Mouse (Mus musculus) stomach, embryonic 15.5 days (tissue): ENCODE measurements around the gene Mib2. TPM values are rescaled to one million over a fixed set of nuclear protein-coding genes. Genes with fewer than 3 reads are reported as not detected.
A peak's percentile ranks its signal among the peaks of the same experiment; 100 is the strongest.
"Not testable (repeated sequence)": the region's sequence is repeated elsewhere in the genome, so short reads cannot be mapped to it uniquely, and the experiment has no call there.

Experiments used
- ATAC-seq: fragments of 200-750 bp; cut with Nextera tagmentation; 2 replicates; pipeline ENCODE4 v1.8.0; 2017; ENCODE audit warnings: low read depth, moderate number of reproducible peaks, moderate TSS enrichment; ENCODE audit not compliant: insufficient read depth, low FRiP score
- H3K27ac ChIP-seq: fragments of 300-500 bp; sonication (generic); 2 replicates; pipeline ENCODE4 v1.5.1; 2015; ENCODE audit warnings: mild to moderate bottlenecking, inconsistent platforms
- H3K27me3 ChIP-seq: fragments of 300-500 bp; sonication (generic); replicated peaks from 2 replicates; pipeline ENCODE4 v1.6.1; 2015; ENCODE audit warnings: inconsistent platforms
- H3K36me3 ChIP-seq: fragments of 300-500 bp; sonication (generic); 2 replicates; pipeline ENCODE4 v1.6.1; 2015; ENCODE audit warnings: inconsistent platforms
- H3K4me1 ChIP-seq: fragments of 300-500 bp; sonication (generic); 2 replicates; pipeline ENCODE4 v1.6.1; 2015; ENCODE audit warnings: inconsistent platforms
- H3K4me2 ChIP-seq: fragments of 300-500 bp; sonication (generic); 2 replicates; pipeline ENCODE4 v1.6.1; 2015; ENCODE audit warnings: mild to moderate bottlenecking, inconsistent platforms
- H3K4me3 ChIP-seq: fragments of 300-500 bp; sonication (generic); replicated peaks from 2 replicates; pipeline ENCODE4 v1.5.1; 2015; ENCODE audit warnings: inconsistent platforms
- H3K9ac ChIP-seq: fragments of 300-500 bp; sonication (generic); 2 replicates; pipeline ENCODE4 v1.6.1; 2015; ENCODE audit warnings: inconsistent platforms
- H3K9me3 ChIP-seq: fragments of 300-500 bp; sonication (generic); 2 replicates; pipeline ENCODE4 v1.6.1; 2016; ENCODE audit warnings: inconsistent platforms
- WGBS: fragments of 180-500 bp; shearing (Covaris S2); methylation state at CpG from one replicate; pipeline ENCODE4 v1.1.7; 2015; 5-methylcytosine and 5-hydroxymethylcytosine counted together
- polyA plus RNA-seq: library from polyadenylated mRNA; unstranded; fragments of >200 nt; fragmentation: Nextera tagmentation; extraction: Ambion mirVana; gene quantifications from 2 replicates; pipeline ENCODE4 v1.2.1, GENCODE M21; 2015

Mib2 gene
- polyA plus RNA-seq, 1 experiment from 2014 or later, result 24.1 TPM

DNA sequence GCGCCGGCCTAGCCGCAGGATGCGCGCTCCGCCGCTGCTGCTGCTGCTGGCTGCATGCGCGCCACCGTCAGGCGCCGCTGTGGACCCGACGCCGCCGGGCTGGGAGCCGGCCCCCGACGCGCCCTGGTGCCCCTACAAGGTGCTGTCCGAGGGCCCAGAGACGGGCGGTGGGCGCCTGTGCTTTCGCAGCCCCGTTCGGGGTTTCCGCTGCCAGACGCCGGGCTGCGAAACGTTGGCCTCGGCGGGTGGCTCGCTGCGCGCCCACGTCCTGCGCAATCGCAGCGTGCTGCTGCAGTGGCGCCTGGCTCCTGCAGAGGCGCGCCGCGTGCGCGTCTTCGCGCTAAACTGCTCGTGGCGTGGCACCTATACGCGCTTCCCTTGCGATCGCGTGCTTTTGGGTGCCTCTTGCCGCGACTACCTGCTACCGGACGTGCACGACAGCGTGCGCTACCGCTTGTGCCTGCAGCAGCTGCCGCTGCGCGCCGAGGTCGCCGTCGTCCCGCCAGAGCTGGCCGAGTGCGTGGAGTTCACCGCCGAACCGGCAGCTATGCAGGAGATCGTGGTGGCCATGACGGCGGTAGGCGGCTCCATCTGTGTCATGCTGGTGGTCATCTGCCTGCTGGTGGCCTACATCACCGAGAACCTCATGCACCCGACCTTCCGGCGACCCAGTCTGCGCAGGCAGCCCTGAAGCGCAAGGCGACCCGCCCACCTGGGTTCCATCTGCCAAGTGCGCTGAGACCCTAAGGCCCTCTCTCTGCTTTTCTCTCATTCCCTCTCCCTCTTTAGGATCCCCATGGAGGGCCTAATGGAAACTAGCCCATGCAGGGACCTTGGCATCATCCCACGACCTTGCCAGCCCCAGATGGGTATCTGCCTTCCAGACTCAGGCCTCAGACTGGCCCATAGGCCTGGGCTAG is 25.7 kb upstream of the Mib2 start:
- Histone ChIP-seq H3K27me3 (0 out of 2 replicates have a peak, but pooled peaks cover 8% of the 10 kb centered on the region), H3K9ac (peak overlapping the region; percentile 71), H3K9me3 (no peaks in the 10 kb centered on the region), H3K27ac (peak overlapping the region; percentile 51; the same call in 1 of the 2 replicates), H3K4me1 (peaks cover 16% of the 10 kb centered on the region), H3K4me2 (peak overlapping the region; percentile 97), H3K36me3 (no peaks in the 10 kb centered on the region), H3K4me3 (peak overlapping the region; percentile 69)
- ATAC-seq, result peak; percentile 51; the same call in 1 of the 2 replicates
- 1% methylated on average over 77 of the region's 92 CpGs for WGBS

DNA sequence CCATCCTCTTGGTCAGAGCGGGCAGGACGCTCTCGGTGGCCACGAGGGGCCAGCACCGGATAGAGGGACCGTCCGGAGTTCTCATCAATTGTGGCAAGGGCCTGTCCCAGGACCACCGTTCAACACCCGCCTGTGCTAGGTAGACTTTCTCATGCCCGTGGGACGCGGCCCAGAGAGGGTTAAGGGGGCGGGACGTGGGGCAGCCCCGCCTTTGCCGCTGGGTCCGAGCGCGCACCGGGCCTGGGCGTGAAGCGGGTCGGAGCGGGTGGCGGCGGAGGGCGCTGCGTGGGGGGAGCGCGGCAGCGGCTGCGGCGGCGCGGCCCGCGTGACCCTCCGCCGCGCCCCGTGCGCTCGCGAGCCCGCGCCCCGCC is 25.1 kb upstream of the Mib2 start, which contains the start of gene Fndc10:
Gene Fndc10, plus strand, starts transcription at position 232 of the 371 bp plus-strand sequence.
- Histone ChIP-seq H3K4me2 (peak within 1 kb of the TSS; percentile 97), H3K4me3 (peak within 1 kb of the TSS; percentile 69), H3K9me3 (no peaks in the 10 kb centered on the region), H3K27ac (peak within 1 kb of the TSS; percentile 51; the same call in 1 of the 2 replicates), H3K27me3 (0 out of 2 replicates have a peak, but pooled peaks cover 8% of the 10 kb centered on the region), H3K4me1 (peaks cover 16% of the 10 kb centered on the region), H3K36me3 (no peaks in the 10 kb centered on the region), H3K9ac (peak within 1 kb of the TSS; percentile 71)
- WGBS, result 1% methylated on average over 21 of the region's 47 CpGs
- peak; percentile 67; the same call in 1 of the 2 replicates for ATAC-seq

DNA sequence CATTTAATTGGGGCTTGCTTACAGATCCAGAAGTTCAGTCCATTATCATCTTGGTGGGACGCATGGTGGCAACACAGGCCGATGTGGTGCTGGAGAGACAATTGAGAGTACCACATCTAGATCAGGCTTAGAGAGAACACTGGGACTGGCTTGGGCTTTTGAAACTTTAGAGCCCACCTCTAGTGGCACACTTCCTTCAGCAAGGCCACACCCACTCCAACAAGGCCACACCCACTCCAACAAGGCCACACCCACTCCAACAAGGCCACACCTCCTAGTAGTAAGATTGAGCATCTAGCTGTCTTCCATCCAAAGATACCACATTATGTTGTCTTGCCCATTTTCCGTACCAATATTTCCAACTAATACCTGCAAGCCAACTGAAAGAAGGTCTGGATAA is 23.4 kb upstream of the Mib2 start:
- Histone ChIP-seq H3K27me3 (0 out of 2 replicates have a peak, but pooled peaks cover 8% of the 10 kb centered on the region), H3K4me3 (no peak overlapping the region), H3K36me3 (no peaks in the 10 kb centered on the region), H3K9ac (no peak overlapping the region), H3K4me1 (peaks cover 16% of the 10 kb centered on the region), H3K9me3 (no peaks in the 10 kb centered on the region), H3K27ac (no peak overlapping the region), H3K4me2 (no peak overlapping the region)
- no peak for ATAC-seq
- WGBS, result 94% methylated on average over 3 of the region's 3 CpGs

DNA sequence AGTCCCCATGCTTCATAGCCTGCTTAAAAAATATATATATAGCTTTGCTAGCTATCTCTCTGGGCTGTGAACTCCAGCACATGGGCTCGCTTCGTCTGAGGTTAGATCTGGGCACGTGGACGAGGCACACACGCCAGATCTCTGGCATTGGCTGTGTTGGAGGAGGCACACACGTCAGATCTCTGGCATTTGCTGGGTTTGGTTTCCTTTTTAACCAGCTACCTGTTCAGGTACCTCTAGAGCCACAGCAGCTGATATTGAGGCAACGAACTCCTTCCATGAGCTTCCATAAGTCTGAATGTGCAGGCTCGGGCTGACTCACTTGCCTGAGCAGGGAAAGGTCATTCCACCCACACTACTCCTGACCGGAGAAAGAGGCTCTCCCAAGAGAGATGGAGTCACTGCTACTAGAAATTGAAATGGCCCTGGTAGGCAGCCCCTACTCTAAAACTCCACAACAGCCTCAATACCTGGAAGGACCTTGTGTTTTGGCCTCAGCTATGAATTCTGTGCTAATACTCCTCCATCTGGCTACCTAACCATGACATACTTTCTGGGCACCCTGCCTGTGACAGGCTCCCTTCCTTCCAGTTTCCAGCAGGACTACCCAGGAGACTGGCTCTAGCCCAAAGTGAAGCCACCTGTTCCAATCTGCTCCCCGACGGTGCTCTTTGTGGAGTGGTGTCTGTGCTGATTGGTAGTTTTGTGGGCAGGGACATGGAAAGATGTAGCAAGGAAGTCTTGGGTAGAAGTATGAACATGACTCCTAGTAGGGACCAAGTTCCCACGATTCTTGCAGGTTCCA is 21.8 kb upstream of the Mib2 start:
- Histone ChIP-seq H3K9me3 (no peaks in the 10 kb centered on the region), H3K27ac (no peak overlapping the region), H3K27me3 (0 out of 2 replicates have a peak, but pooled peaks cover 8% of the 10 kb centered on the region), H3K36me3 (no peaks in the 10 kb centered on the region), H3K4me3 (no peak overlapping the region), H3K4me2 (no peak overlapping the region), H3K4me1 (peaks cover 12% of the 10 kb centered on the region), H3K9ac (no peak overlapping the region)
- ATAC-seq, result no peak
- 80% methylated on average over 12 of the region's 12 CpGs for WGBS

DNA sequence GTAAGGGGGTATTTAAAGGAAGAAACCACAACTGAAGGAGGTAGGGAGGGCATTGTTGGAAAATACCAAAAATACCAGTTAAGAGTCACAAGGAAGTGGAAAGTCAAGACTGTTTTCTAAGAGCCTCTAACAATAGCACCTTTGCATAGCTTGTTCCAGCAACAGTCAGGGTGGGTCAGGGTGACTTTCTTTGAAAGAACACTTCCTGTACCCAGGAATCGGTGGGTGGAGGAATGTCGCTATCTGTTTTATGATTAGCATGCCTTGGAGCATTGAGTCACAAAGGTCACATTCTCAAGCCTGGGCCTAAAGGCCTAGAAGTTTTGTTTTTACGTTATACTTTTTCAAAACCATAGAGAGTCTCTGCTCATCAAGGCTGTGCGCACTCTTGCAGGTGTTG is 18.8 kb upstream of the Mib2 start:
- not testable (repeated sequence) for H3K4me1 ChIP-seq, H3K4me3 ChIP-seq, H3K9ac ChIP-seq, H3K36me3 ChIP-seq, H3K9me3 ChIP-seq, ATAC-seq, H3K27me3 ChIP-seq, H3K4me2 ChIP-seq
- peak overlapping the region; percentile 33; the same call in 1 of the 2 replicates for H3K27ac ChIP-seq
- WGBS, result 68% methylated on average over 4 of the region's 4 CpGs

DNA sequence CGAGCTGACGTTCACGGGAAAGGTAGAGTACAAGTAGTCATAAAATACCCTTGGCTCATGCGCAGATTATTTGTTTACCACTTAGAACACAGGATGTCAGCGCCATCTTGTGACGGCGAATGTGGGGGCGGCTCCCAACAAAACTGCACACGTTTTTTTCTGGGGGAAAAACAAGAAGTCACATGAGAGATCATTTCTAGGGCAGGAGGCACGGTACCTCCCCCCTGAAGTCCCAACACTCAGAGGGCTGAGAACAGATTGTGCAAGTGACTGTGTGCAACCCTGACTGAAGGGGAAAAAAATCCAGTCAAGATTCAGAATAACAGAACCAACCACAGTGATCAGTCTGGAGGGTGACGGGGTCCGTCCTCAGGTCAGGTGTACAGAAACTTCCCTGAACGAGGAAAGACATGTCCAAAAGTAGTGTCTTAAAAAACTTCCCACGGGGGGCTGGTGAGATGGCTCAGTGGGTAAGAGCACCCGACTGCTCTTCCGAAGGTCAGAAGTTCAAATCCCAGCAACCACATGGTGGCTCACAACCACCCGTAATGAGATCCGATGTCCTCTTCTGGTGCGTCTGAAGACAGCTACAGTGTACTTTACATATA is 14.8 kb upstream of the Mib2 start:
- not testable (repeated sequence) for H3K27me3 ChIP-seq, H3K9me3 ChIP-seq, H3K4me3 ChIP-seq, H3K4me1 ChIP-seq, H3K36me3 ChIP-seq, H3K9ac ChIP-seq, H3K27ac ChIP-seq, ATAC-seq, H3K4me2 ChIP-seq
- 89% methylated on average over 16 of the region's 19 CpGs for WGBS

DNA sequence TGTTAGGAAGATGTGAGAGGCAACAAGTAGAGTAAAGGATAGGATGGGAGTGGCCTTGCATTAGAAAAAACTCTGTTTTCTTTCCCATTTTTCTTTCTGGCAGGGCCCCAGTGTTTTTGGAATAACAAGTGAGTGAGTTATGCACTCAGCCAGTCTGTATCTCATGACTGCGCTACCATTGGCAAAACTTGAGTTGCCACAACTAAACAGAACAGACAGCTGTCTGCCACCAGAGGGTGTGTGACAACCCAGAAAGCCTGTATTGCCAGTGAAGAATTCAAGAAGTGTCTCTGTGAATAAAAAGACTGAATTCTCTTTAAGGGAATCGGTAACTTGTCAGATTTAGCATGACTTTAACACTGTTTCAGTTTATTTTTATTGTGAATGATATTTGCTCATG is 7.0 kb upstream of the Mib2 start:
- no peak overlapping the region for H3K27ac ChIP-seq
- no peak overlapping the region for H3K4me2 ChIP-seq

DNA sequence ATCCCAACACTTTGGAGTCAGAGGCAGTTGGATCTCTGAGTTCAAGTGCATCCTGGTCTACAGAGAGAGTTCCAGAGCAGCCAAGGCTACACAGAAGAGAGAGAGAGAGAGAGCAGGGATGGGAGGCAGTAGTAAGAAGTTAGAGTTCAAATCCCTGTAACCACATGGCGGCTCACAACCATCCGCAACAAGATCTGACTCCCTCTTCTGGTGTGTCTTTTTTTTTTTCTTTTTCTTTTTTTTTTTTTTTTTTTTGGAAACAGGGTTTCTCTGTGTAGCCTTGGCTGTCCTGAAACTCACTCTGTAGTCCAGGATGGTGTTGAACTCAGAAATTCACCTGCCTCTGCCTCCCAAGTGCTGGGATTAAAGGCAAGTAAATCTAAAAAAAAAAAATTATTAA is 3.1 kb upstream of the Mib2 start:
- no peak overlapping the region for H3K4me3 ChIP-seq
- WGBS, result 49% methylated on average over 2 of the region's 2 CpGs
- no peak overlapping the region for H3K9ac ChIP-seq
- no peaks in the 10 kb centered on the region for H3K9me3 ChIP-seq
- peaks cover 5% of the 10 kb centered on the region for H3K4me1 ChIP-seq
- no peak overlapping the region for H3K27ac ChIP-seq
- H3K36me3 ChIP-seq, result no peaks in the 10 kb centered on the region
- H3K27me3 ChIP-seq, result no peaks in the 10 kb centered on the region
- no peak overlapping the region for H3K4me2 ChIP-seq
- ATAC-seq, result no peak

More for the DNA sequence above, 7.0 kb upstream of the Mib2 start:
- H3K9me3 ChIP-seq, result no peaks in the 10 kb centered on the region
- H3K9ac ChIP-seq, result no peak overlapping the region
- H3K36me3 ChIP-seq, result no peaks in the 10 kb centered on the region
- ATAC-seq, result no peak
- H3K4me1 ChIP-seq, result no peaks in the 10 kb centered on the region
- no peaks in the 10 kb centered on the region for H3K27me3 ChIP-seq
- 82% methylated on average over 2 of the region's 2 CpGs for WGBS
- H3K4me3 ChIP-seq, result no peak overlapping the region

DNA sequence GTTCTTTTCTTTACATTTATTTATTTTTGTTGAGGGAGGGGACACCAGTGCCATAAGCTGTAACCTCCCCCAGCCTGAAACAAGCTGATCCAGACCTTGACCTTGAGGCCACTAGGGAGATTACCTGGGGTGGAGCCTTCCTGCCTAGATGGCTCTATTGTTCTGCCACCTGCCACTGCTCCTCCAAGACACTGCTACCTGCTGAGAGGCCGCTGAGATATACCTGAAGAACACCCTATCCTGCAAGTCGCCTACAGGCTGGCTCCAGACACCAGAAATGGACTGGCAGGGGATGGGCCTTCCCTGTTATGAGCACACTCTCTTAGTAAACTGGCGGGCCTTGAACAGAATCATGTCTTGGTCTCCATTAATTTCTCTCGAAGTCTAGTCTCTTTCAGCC is 1.2 kb upstream of the Mib2 start:
- H3K36me3 ChIP-seq, H3K4me3 ChIP-seq, ATAC-seq, H3K27me3 ChIP-seq, H3K4me1 ChIP-seq, H3K27ac ChIP-seq, H3K9ac ChIP-seq, H3K9me3 ChIP-seq: not testable (repeated sequence)
- WGBS, result 58% methylated on average over 4 of the region's 4 CpGs
- peak overlapping the region; percentile 47; the same call in 1 of the 2 replicates for H3K4me2 ChIP-seq

DNA sequence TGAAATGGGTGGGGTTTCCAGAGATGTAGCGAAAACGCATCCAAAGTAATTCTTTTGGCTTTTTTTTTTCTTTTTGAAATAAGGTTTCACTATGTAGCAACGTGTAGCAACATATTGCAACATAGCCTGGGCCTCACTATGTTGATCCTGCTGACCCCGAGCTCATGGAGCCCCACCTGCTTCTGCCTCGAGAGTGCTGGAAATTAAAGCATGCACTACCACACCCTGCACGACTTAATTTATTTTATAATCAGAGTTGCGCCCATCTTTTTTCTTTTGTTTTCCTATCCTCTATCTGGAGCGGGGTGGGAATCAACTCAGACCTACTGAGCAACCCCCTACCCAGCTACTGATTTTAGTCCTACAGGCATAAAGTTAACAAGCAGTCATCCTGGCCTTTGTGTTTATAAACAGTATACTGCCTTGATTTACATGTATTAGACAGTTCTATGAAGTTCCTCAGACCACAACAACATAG is 639 bp upstream of the Mib2 start:
- ATAC-seq, result peak; percentile 10; the same call in 1 of the 2 replicates
- no peaks in the 10 kb centered on the region for H3K36me3 ChIP-seq
- peaks cover 5% of the 10 kb centered on the region for H3K4me1 ChIP-seq
- no peak overlapping the region for H3K9ac ChIP-seq
- no peak overlapping the region for H3K27ac ChIP-seq
- no peaks in the 10 kb centered on the region for H3K27me3 ChIP-seq
- H3K4me2 ChIP-seq, result peak overlapping the region; percentile 47
- H3K4me3 ChIP-seq, result peak overlapping the region; percentile 76
- 1% methylated on average over 8 of the region's 8 CpGs for WGBS
- H3K9me3 ChIP-seq, result no peaks in the 10 kb centered on the region

DNA sequence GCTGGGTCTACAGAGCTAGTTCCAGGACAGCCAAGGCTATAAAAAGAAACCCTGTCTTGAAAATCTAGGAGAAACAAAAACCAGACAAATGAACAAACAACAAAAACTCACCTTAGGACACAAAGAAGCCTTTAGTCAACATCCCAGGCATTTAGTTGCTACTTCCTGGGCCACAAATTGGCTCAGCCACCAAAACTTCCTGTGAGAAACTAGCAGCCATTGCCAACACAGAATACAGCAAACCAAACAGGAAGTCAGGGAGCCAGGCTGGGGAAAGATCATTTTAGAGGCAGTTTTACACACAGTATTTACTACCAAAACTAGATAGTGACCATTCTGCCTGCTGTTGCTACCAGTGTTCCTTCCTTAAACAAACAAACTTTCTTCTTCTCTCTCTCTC is 2.1 kb downstream of the Mib2 start:
- Histone ChIP-seq H3K4me2 (no peak overlapping the region), H3K36me3 (no peaks in the 10 kb centered on the region), H3K27me3 (no peaks in the 10 kb centered on the region), H3K4me3 (no peak overlapping the region), H3K27ac (no peak overlapping the region), H3K4me1 (peaks cover 5% of the 10 kb centered on the region), H3K9me3 (no peaks in the 10 kb centered on the region), H3K9ac (no peak overlapping the region)
- no peak for ATAC-seq
